Mouse (Mus musculus): ENCODE measurements around the gene Gm10271.

- TF ChIP-seq CTCF (conservative IDR thresholded peaks at IDR 0.05; ENCODE audit: low read length), result no peak
- no peak for TF ChIP-seq NANOG (IDR thresholded peaks at IDR 0.05; ENCODE audit: borderline replicate concordance, low read length)
Measured at GRCm38 (mm10) chr10:116935028-116935427, 37.4 kb downstream of the Gm10271 start.

Data from E14TG2a.4 (cell line).